ENCODE assay signal across 8 mouse cellular contexts in the genomic region with DNA sequence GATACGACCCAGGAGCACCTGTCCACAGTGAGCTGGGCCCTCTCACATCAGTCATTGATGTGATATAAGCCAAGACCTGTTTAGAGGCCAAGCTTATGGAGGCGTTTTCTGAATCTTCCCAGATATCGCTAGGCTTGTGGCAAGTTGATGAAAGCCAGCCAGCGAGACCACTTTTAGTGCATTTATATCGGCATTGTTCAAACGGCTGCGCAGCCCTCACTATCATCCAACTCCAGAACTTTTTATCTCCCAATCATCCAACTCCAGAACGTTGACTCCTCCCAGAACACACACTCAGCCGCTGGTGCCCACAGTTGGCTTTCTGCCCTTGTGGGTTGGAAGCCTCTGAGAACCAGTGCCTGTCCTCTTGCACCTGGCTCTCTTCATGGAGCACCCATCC. TPM values are rescaled to one million over a fixed set of nuclear protein-coding genes. Genes with fewer than 3 reads are reported as not detected.
DNase-seq lines count a peak whose midpoint lies in the region; ATAC-seq and TF ChIP-seq lines count a peak whose summit lies in the region.

No protein-coding gene starts in this region.

- peak overlapping the region; percentile 60; the same call in 1 of the 2 replicates for H3K4me2 ChIP-seq in lung, postnatal 0 days (replicated peaks; ENCODE audit: low read depth, low read length)
- H3K4me2 ChIP-seq in forebrain, embryonic 11.5 days (ENCODE audit: low read depth, low read length, severe bottlenecking) = peak overlapping the region; percentile 76; the same call in 1 of the 2 replicates

- H3K9ac ChIP-seq in lung, postnatal 0 days (replicated peaks; ENCODE audit: low read depth) = no peak overlapping the region
- H3K9ac ChIP-seq in forebrain, embryonic 11.5 days (ENCODE audit: low read length) = peak overlapping the region; percentile 96
- H3K9ac ChIP-seq in liver, adult 2 months (ENCODE audit: low read depth, low read length) = no peak overlapping the region

- TF ChIP-seq EP300 in lung, postnatal 0 days (IDR thresholded peaks at IDR 0.05) = no peak

- no peak for TF ChIP-seq POLR2A in liver, adult 2 months (IDR thresholded peaks at IDR 0.05; ENCODE audit: extremely low read depth, insufficient read depth, low read length)

- no peak for ATAC-seq in lung, postnatal 0 days
- ATAC-seq in forebrain, embryonic 11.5 days (replicated peaks; ENCODE audit: low FRiP score) = no peak

- peak overlapping the region; percentile 100 for H3K27ac ChIP-seq in lung, postnatal 0 days (ENCODE audit: low read length)
- peak overlapping the region; percentile 97; the same call in 1 of the 2 replicates for H3K27ac ChIP-seq in forebrain, embryonic 11.5 days (ENCODE audit: low read depth, low read length)
- H3K27ac ChIP-seq in liver, adult 2 months (replicated peaks; ENCODE audit: insufficient read depth, low read depth, low read length) = peak overlapping the region; percentile 83

- DNase-seq in lung, postnatal 0 days (ENCODE audit: low spot score) = no peak
- no peak for DNase-seq in lung, postnatal 10 days
- DNase-seq in forebrain, embryonic 11.5 days (ENCODE audit: low spot score) = no peak
- DNase-seq in liver, adult 2 months (ENCODE audit: extremely low read depth, low read depth, low spot score) = no peak
- DNase-seq in spleen, postnatal 4 days (ENCODE audit: low spot score in 2 of 2) = peak; percentile 85 to 86
- no peak for DNase-seq in urinary bladder, postnatal 4 days (ENCODE audit: low spot score in 2 of 2)
- no peak for DNase-seq in lung, postnatal 4 days
- no peak for DNase-seq in right cerebral cortex, postnatal 14 days

- TF ChIP-seq CTCF in lung, postnatal 0 days (IDR thresholded peaks at IDR 0.05) = no peak
- no peak for TF ChIP-seq CTCF in liver, adult 2 months (IDR thresholded peaks at IDR 0.05; ENCODE audit: low read depth, low read length)

- WGBS in lung, postnatal 0 days = 71% methylated on average over 9 of the region's 9 CpGs
- WGBS in forebrain, embryonic 11.5 days = 83% methylated on average over 9 of the region's 9 CpGs
- WGBS in liver, adult 2 months = 83% methylated on average over 9 of the region's 9 CpGs

- no peaks in the 10 kb centered on the region for H3K79me2 ChIP-seq in liver, adult 2 months (ENCODE audit: control insufficient read depth, insufficient read depth, low read length)

- H3K9me3 ChIP-seq in lung, postnatal 0 days (ENCODE audit: low read length) = no peaks in the 10 kb centered on the region
- no peaks in the 10 kb centered on the region for H3K9me3 ChIP-seq in forebrain, embryonic 11.5 days (ENCODE audit: control insufficient read depth, low read length)

- no peaks in the 10 kb centered on the region for H3K27me3 ChIP-seq in lung, postnatal 0 days (replicated peaks; ENCODE audit: insufficient read depth, low read length)
- H3K27me3 ChIP-seq in forebrain, embryonic 11.5 days (ENCODE audit: control insufficient read depth, insufficient read depth, low read length) = no peaks in the 10 kb centered on the region
- no peaks in the 10 kb centered on the region for H3K27me3 ChIP-seq in liver, adult 2 months (ENCODE audit: control insufficient read depth, insufficient read depth, low read length)

- peaks cover 15% of the 10 kb centered on the region for H3K4me1 ChIP-seq in lung, postnatal 0 days (ENCODE audit: insufficient read depth, low read depth, low read length)
- H3K4me1 ChIP-seq in forebrain, embryonic 11.5 days (replicated peaks; ENCODE audit: control insufficient read depth, insufficient read depth, low read length) = peaks cover 2% of the 10 kb centered on the region; the same call in 1 of the 2 replicates
- H3K4me1 ChIP-seq in liver, adult 2 months (ENCODE audit: control insufficient read depth, insufficient read depth, low read length) = peaks cover 4% of the 10 kb centered on the region; the same call in 1 of the 2 replicates

- no peaks in the 10 kb centered on the region for H3K36me3 ChIP-seq in lung, postnatal 0 days (ENCODE audit: insufficient read depth, low read length)
- H3K36me3 ChIP-seq in forebrain, embryonic 11.5 days (ENCODE audit: control insufficient read depth, insufficient read depth, low read length) = no peaks in the 10 kb centered on the region
- no peaks in the 10 kb centered on the region for H3K36me3 ChIP-seq in liver, adult 2 months (ENCODE audit: control insufficient read depth, insufficient read depth, low read length)

- H3K4me3 ChIP-seq in lung, postnatal 0 days (ENCODE audit: low read depth, low read length) = no peak overlapping the region
- H3K4me3 ChIP-seq in forebrain, embryonic 11.5 days (ENCODE audit: low read depth, low read length) = peak overlapping the region; percentile 74; the same call in 1 of the 2 replicates
- H3K4me3 ChIP-seq in liver, adult 2 months (ENCODE audit: insufficient read depth, low read depth, low read length) = no peak overlapping the region

RNA-seq across cellular contexts. Expression of gene Iba57, which starts 0.8 kb away (rescaled TPM):
- 3.1 and 3.9 TPM in 2 replicates for polyA plus RNA-seq in lung, postnatal 0 days (2015; fragmentation: Nextera tagmentation; extraction: Ambion mirVana)
- polyA plus RNA-seq in forebrain, embryonic 11.5 days (2014; fragmentation: Nextera tagmentation; extraction: Ambion mirVana) = 2.4 and 3.2 TPM in 2 replicates
- total RNA-seq in liver, adult 2 months (2014; rRNA removed) = 5.3 and 6.4 TPM in 2 replicates
- 6.8 and 7.3 TPM in 2 replicates for polyA plus RNA-seq in liver, adult 2 months (2012; rRNA removed)

RNA-seq across cellular contexts. Expression of gene Gjc2, which starts 18.6 kb away (rescaled TPM):
- polyA plus RNA-seq in lung, postnatal 0 days (2015; fragmentation: Nextera tagmentation; extraction: Ambion mirVana) = 1.8 and 2.5 TPM in 2 replicates
- 0.08 TPM in 1 of 2 replicates, not detected in the other for polyA plus RNA-seq in forebrain, embryonic 11.5 days (2014; fragmentation: Nextera tagmentation; extraction: Ambion mirVana)
- 0.40 and 0.46 TPM in 2 replicates for total RNA-seq in liver, adult 2 months (2014; rRNA removed)
- polyA plus RNA-seq in liver, adult 2 months (2012; rRNA removed) = 0.66 and 0.76 TPM in 2 replicates

RNA-seq across cellular contexts. Expression of gene Guk1, which starts 27.6 kb away (rescaled TPM):
- 151 and 168 TPM in 2 replicates for polyA plus RNA-seq in lung, postnatal 0 days (2015; fragmentation: Nextera tagmentation; extraction: Ambion mirVana)
- polyA plus RNA-seq in forebrain, embryonic 11.5 days (2014; fragmentation: Nextera tagmentation; extraction: Ambion mirVana) = 90.3 and 95.7 TPM in 2 replicates
- 46.2 and 48.3 TPM in 2 replicates for total RNA-seq in liver, adult 2 months (2014; rRNA removed)
- polyA plus RNA-seq in liver, adult 2 months (2012; rRNA removed) = 48.7 and 69.7 TPM in 2 replicates

RNA-seq across cellular contexts. Expression of gene Obscn, which starts 28.2 kb away (rescaled TPM):
- 0.92 and 1.5 TPM in 2 replicates for polyA plus RNA-seq in lung, postnatal 0 days (2015; fragmentation: Nextera tagmentation; extraction: Ambion mirVana)
- polyA plus RNA-seq in forebrain, embryonic 11.5 days (2014; fragmentation: Nextera tagmentation; extraction: Ambion mirVana) = 0.04 and 0.07 TPM in 2 replicates
- 0.07 and 0.83 TPM in 2 replicates for total RNA-seq in liver, adult 2 months (2014; rRNA removed)
- polyA plus RNA-seq in liver, adult 2 months (2012; rRNA removed) = 0.02 and 0.07 TPM in 2 replicates

RNA-seq across cellular contexts. Expression of gene Mrpl55, which starts 37.9 kb away (rescaled TPM):
- 60.0 and 74.0 TPM in 2 replicates for polyA plus RNA-seq in lung, postnatal 0 days (2015; fragmentation: Nextera tagmentation; extraction: Ambion mirVana)
- polyA plus RNA-seq in forebrain, embryonic 11.5 days (2014; fragmentation: Nextera tagmentation; extraction: Ambion mirVana) = 94.3 and 103 TPM in 2 replicates
- 25.1 and 28.1 TPM in 2 replicates for total RNA-seq in liver, adult 2 months (2014; rRNA removed)
- 26.2 and 37.7 TPM in 2 replicates for polyA plus RNA-seq in liver, adult 2 months (2012; rRNA removed)

Comparison
In these comparisons a context has a peak if more than half of its experiments do, and no peak if none do; other contexts are left out.
1. DNase-seq: peak in spleen, postnatal 4 days (2 of 2); none in lung, postnatal 0 days (single experiment), lung, postnatal 10 days (single experiment), forebrain, embryonic 11.5 days (single experiment), liver, adult 2 months (single experiment), urinary bladder, postnatal 4 days (0 of 2), lung, postnatal 4 days (0 of 2) and right cerebral cortex, postnatal 14 days (single experiment).
2. Peak in every context shown above with its lines, with median percentiles within 50 percentile points of each other: H3K27ac ChIP-seq.